Mouse (Mus musculus): ENCODE results near the gene Ppp1r14c.
"Not testable (repeated sequence)": the region's sequence is repeated elsewhere in the genome, so short reads cannot be mapped to it uniquely, and the experiment has no call there.

Ppp1r14c gene

GRCm38 (mm10) chr10:3402284-3402683 is 36.4 kb downstream of the Ppp1r14c start:
- no peak for DNase-seq (ENCODE audit: low spot score in 2 of 2)

DNA sequence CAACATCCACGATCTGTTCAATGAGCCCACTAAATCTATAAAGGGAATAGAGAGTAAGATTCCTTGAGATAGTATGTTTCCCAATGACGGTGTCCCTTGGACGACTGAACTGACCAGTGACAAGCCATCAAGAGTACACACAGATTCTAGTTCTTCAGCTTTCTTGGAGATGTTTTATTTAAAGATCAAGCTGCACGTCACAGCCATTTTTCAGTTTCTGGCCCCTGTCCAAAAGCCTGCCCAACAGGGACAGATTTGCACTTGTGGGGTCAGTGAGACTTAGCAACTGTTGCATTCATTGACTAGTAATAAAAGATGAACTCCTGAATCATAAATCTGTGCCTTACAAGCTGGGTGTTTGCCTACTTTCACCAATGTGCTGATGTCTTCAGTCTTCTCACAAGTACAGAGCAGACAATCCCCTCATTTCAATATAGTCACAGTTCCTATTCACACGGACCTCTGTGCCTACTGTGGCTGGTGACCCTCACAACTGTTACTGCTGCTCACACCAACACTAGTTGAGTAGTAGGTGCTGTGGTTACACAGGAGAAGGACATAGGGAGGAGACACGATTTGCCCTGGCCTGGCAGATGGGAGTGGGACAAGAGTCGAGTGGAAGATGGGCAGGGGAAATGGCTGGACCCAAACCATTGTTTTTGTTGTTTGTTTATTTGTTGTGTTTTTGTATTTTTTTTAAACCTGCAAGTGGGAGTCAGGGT is 37.7 kb downstream of the Ppp1r14c start:
- no peak for DNase-seq (ENCODE audit: low spot score in 2 of 2)

GRCm38 (mm10) chr10:3404362-3404761 is 38.5 kb downstream of the Ppp1r14c start:
- DNase-seq (ENCODE audit: low spot score in 2 of 2), result no peak

- no peak for DNase-seq (ENCODE audit: low spot score in 2 of 2)
Observed at GRCm38 (mm10) chr10:3406280-3406679, 40.4 kb downstream of the Ppp1r14c start.

- DNase-seq (ENCODE audit: low spot score in 2 of 2), result no peak
Observed at GRCm38 (mm10) chr10:3408036-3408661, 42.3 kb downstream of the Ppp1r14c start.

GRCm38 (mm10) chr10:3408699-3409098 is 42.8 kb downstream of the Ppp1r14c start:
- no peak for DNase-seq (ENCODE audit: low spot score in 2 of 2)

GRCm38 (mm10) chr10:3411222-3411621 is 45.4 kb downstream of the Ppp1r14c start:
- no peak for DNase-seq (ENCODE audit: low spot score in 2 of 2)

DNA sequence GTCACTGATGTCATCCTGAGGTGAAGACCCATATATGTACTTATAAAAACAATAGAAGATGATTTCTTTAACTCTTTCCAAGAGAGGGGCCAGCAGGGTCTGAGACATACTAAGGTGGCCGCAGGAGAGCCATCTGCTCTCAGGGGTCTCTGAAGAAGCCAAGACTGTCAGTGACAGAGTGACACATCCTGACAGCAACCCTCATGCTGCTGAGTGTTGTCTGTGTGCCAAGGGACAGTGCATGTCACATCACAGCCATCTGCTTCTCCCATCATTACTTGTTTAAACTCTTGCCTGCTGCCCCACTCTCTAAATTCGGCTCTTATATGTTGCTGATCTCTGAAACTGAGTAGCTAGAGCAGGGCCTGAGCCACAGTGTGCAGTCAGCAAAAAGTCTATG is 45.8 kb downstream of the Ppp1r14c start:
- no peak for DNase-seq (ENCODE audit: low spot score in 2 of 2)

- no peak for DNase-seq (ENCODE audit: low spot score in 2 of 2)
Observed at GRCm38 (mm10) chr10:3414813-3415212, 49.0 kb downstream of the Ppp1r14c start.

DNA sequence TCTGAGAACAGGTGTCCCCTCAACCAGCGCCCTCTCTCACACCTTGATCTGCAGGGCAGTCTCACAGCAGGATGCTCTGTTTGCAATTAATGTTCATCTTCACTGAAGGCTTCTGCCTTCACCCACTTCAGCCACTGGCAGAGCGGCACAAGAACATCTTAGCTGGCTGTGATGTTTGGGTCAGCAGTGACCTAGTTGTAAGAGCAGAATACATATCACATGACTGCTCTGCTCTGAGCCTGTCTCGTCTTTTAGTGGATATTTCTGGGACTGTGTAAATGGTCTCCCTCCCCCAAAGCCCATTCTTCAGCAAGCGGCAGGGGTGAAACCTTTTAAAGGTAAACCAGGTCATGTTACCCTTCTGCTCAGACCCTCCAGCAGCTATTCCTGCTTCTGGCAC is 50.7 kb downstream of the Ppp1r14c start:
- no peak for DNase-seq (ENCODE audit: low spot score in 2 of 2)

GRCm38 (mm10) chr10:3417408-3417807 is 51.6 kb downstream of the Ppp1r14c start:
- no peak for DNase-seq (ENCODE audit: low spot score in 2 of 2)

DNA sequence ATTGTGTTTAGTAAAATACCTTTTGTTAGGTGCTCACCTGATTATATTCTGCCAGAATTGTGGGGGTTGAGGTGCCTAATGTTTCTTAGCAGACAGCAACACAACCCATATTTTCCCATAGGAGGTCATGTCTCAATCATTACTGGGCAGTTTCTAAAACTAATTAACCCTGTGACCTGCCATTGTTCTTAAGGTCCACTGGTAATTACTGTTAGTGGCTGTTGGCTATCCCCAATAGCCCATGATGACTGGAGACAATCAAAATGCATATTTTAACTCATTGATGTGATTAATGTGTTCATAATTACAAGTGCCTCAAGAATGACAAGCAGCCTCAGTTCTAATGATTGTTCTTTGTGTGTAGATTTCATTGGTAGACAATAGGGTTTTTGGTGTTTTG is 58.2 kb downstream of the Ppp1r14c start:
- DNase-seq (ENCODE audit: low spot score in 2 of 2), result no peak

DNA sequence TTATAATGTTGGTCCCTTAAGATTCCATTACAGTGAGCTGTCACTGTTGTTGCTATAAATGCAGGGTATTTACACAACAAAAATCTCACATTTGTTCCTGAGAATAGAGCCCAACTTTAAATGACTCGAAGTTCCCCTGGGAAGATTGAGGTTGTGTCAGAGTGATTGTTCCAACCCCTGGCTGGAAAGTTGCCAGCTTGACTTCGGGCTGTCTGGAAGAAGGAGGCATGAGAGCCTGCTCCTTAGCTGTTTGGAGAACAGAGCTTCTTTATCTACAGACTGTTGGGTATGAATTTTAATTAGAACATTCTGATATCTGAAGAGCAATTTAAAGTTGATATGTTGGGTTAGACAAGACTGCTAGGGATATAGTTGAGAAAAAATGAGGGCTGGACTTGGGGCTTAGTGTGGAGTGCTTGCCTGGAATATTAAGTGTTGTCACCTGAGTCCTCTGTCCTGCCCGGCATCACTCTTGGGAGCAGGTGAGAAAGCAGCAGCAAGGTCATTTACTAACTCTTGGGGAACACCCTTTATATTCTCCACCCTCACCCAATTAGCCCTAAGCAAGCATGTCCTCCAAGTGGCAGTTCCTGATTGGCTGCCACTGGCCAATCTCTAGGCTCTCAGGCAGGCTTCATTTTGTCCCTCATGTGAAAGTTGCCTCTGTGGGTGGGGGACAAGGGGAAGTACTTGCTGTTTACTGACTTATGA is 62.0 kb downstream of the Ppp1r14c start:
- DNase-seq (ENCODE audit: low spot score in 2 of 2), result no peak

GRCm38 (mm10) chr10:3434848-3435474 is 69.1 kb downstream of the Ppp1r14c start:
- no peak for DNase-seq (ENCODE audit: low spot score in 2 of 2)

DNA sequence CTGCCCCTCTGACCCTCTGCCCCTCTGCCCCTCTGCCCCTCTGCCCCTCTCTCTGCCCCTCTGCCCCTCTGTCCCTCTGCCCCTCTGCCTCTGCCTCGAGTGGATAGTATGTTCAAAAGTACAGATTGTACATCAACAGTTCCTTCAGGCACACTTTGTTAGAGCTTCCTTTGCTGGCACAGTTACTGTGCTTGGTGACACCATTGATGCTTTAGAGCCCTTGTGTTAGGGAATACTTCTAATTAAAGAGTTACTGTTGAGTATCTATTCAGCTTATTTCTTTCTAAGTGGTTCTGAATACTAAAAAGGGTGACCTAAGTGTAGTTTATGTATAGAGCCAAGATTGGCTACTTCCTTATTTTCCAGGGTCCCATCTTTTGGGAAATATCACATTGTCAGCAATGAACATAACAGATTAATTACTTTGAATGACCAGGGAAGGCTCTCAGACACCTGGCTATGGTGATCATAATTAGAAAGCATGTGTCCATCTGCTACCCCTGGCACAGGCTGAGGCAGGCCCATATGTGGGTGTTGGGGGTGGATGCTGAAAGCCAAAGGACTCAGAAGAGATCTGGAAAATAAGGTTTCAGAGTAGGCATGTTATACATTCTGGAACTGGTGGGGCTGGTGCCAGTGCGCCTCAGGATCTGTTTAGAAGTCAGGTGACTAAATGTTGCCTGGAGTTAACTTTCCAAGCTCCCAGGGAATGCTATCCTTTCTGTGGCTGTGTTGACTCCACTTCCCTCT is 75.0 kb downstream of the Ppp1r14c start:
- DNase-seq (ENCODE audit: low spot score in 2 of 2), result no peak

DNA sequence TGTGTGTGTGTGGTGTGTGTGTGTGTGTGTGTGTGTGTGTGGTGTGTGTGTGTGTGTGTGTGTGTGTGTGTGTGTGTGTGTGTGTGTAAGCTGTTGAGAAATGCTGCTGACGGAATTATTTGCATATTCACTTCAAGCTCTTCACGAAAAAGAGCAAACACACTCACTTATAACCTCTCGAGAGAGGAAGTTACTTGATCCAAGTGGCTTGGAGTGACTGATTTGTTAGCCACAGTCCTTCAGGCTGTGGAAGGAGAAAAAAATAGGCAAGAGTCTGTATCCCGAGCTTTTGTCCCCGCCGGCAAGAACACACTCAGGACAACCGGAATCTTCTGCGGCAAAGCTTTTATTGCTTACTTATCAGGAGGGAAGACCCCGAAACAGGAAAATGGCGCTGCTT is 80.9 kb downstream of the Ppp1r14c start:
- DNase-seq (ENCODE audit: low spot score in 2 of 2), result not testable (repeated sequence)

DNA sequence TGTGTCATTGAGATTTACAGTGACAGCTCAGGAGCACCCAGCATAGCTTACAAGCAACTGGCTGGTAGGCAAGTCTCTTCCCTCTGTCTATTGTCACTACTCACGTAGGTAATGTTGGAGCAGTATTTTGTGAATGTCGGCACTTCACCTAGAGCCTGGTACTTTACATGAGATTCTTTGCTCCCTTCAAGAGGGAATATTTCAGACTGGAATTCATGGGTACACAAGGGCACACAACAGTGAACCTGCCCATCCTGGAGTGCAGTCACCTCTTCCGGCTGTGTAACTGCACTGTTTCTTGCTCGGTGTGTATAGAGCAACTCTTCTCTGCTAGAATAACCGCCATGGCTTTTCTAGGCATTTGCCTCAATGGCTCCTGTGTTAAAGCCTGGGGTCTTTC is 82.8 kb downstream of the Ppp1r14c start:
- DNase-seq (ENCODE audit: low spot score in 2 of 2), result no peak

- no peak for DNase-seq (ENCODE audit: low spot score in 2 of 2)
Observed at GRCm38 (mm10) chr10:3451930-3452329, 86.1 kb downstream of the Ppp1r14c start.

GRCm38 (mm10) chr10:3452822-3453475 is 87.1 kb downstream of the Ppp1r14c start:
- no peak for DNase-seq (ENCODE audit: low spot score in 2 of 2)

- DNase-seq (ENCODE audit: low spot score in 2 of 2), result no peak
Observed at GRCm38 (mm10) chr10:3458686-3459085, 92.8 kb downstream of the Ppp1r14c start.

DNA sequence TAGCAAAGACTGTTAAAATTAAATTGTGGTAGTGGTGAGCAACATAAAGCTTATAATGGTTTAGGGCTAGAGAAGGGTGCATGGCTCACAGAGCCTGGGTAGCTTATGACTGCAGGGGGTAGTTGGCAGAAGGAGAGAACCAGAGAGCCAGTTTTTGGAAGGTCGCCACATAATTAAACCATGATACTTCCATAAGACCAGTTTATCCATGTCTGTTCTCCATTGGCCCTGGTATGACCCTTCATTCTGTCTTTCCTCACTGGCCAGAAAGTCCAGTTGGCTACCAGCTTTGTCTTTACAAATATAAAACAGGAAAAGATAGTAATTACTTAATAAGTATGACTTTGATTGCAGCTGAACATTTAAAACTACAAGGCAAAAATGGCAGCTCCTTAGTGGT is 95.0 kb downstream of the Ppp1r14c start:
- no peak for DNase-seq (ENCODE audit: low spot score in 2 of 2)

Data from urinary bladder, adult 18-20 months (tissue).